Mouse (Mus musculus): Measurements from ENCODE around the gene Otud7a. TPM values are rescaled to one million over a fixed set of nuclear protein-coding genes. Genes with fewer than 3 reads are reported as not detected.
"Not testable (repeated sequence)": the region's sequence is repeated elsewhere in the genome, so short reads cannot be mapped to it uniquely, and the experiment has no call there.

The Otud7a gene
- total RNA-seq, 2 experiments from 2014 or later = 61.9 to 62.2 TPM

DNA sequence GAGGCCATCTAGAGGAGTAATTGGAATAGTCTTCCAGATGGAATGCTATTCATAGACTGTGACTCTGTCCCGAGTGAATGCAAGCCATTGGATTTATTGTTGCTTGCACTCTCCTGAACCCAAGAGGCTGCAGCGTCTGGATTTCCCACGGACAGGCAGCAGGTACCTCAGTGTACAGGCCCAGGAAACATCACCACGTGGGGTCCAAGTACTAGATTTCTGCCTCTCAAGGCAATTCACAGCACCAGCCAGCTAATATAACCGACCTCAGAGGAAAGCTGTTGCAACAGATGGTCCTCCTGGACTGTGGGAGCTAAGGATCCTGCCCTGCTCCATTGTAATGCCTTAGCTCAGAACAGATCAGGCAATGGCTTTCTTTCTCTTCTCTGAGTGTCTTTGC lies 111.8 kb downstream of the Otud7a start:
- no peak for DNase-seq (ENCODE audit: low spot score in 2 of 2)

DNA sequence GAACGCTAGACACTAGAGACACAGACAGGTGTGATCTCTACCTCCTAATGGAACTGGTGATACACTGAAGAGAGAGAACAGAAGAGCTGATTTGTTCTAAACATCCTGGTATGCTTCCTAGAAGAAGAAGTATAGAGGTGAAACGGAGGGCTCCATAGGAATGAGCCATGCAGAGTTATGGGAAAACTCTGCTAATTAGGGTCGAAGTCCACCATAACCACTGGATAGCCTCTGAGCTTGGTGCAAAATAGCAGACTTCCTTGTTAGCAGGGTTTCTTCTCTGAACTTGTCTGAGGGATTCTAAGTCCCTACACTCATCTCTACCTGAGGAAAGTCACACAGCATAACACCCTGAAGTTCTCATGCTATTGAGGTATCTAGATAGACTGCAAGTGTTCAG lies 114.4 kb downstream of the Otud7a start:
- no peak for DNase-seq (ENCODE audit: low spot score in 2 of 2)

DNA sequence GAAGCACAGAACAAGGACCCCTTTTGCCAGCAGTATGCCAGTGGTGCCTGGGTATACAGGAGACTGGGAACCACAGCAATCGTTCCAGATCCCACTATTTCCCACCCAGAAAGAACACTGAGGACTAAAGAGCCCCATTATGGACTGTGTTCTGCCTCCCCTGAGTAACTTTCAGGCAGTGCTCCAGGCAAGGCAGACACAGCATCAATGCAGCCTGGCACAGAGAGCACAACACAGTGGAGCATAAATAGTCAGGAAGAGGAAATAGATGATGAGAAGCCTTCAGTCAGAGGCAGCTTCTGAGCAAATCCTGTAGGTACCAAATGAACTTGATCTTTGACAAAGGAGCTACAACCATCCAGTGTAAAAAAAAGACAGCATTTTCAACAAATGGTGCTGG lies 115.1 kb downstream of the Otud7a start:
- no peak for DNase-seq (ENCODE audit: low spot score in 2 of 2)

DNA sequence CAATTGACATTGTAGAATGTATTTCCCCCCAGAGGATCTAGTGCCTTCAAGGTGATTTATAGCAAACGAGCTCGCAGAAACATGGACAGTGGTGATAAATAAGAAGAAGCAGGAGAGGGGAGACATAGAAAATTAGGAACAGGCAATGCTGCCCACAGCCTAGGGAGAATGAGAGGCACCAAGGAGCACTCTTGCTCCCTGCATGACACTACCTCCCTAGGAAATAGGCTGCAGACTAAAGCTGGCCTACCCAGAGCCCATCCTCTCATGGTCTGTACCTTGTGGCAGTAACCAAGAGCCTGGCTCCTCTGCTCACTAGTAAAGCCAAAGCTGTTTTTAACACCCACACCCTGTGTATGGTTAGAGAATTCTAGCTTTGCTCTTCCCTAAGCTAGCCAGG lies 138.8 kb downstream of the Otud7a start:
- no peak for DNase-seq (ENCODE audit: low spot score in 2 of 2)

DNA sequence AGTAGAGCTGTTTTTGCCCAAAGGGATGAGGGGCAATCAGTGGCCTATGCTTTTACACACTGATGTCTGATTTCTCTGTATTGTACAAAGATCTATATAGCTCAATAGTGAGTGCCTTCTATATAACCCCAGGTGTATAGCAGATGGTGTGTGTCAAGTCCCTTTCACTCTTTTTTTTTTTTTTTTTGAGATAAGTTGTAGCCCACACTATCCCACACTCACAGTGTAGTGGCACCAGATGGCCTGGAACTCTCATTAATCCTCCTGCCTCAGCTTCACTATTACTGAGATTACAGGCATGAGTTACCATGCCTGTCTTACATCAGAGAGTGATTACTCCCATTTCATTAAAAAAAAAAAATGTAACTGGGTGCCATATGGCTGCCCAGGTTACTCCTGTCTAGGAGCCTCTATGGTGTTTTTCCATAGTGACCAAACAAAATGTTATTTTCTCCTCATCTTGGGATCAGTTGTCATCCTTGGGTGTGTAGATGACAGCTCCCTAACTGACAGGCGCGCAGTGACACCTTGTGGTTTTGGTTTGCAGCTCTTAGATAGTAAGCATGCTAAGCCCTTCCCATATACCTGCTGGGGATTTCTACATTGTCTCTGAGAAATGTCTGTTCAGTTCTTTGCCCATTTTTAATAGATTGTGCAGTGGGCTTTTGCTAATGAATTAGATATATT lies 141.8 kb downstream of the Otud7a start:
- DNase-seq (ENCODE audit: low spot score in 2 of 2) = peak; percentile 19 to 37

DNA sequence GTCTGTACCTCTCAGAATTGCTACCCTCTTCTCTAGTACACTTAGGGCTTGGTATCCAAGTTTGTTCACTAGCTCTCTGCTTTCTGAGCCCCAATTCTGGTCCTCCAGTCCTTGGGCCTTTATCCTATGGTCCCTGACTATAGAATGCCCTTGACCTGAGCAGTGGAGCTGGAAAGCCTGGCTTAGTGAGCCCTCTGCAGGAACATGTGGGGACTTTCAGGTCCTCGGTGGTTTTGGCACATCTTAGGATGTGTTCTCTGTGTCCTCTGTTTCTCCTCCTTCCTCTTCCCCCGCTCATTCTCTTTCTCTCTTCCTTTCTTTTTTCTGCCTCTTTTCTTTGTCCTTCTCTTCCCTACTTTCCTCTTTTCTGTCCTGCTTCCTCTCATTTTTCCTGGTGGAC lies 145.8 kb downstream of the Otud7a start:
- DNase-seq (ENCODE audit: low spot score in 2 of 2) = peak in 1 of 2 experiments; percentile 9

DNA sequence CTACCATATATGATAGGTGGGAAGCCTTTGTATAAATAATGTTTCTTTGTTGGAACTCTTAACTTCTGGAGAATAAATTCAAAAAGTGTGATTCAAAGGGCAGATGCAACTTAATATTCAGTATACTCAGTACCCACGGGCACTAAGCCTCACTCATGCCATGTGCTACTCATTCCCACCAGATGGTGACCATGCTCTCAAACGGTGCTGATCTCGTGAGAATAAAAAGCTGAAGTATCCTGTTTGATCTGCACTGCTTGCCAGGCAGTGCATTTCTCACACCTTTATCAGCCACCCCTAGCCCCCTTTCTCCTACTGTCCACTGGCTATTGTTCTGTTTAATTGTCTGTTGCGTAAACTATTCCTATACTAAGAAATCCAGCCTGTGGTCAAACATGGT lies 146.8 kb downstream of the Otud7a start:
- DNase-seq (ENCODE audit: low spot score in 2 of 2) = peak in 1 of 2 experiments; percentile 9

DNA sequence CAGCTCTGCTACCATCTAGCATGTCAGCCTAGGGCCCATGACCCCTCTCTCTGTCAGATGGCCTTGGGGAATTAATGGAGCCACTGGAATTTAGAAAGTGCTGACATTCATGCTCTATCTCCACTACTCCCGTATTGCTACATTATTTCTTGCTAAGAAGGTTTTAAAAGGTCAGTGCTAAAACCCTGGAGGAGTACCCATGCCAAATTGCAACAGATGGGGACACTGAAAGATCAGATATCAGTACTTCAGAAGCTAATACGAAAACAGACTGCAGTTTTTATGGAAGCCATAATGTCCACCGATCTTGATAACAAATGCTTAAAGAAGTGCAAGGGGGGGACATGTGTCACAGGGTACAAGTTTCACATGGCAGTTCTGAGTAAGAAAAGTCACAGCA lies 147.5 kb downstream of the Otud7a start:
- no peak for DNase-seq (ENCODE audit: low spot score in 2 of 2)

DNA sequence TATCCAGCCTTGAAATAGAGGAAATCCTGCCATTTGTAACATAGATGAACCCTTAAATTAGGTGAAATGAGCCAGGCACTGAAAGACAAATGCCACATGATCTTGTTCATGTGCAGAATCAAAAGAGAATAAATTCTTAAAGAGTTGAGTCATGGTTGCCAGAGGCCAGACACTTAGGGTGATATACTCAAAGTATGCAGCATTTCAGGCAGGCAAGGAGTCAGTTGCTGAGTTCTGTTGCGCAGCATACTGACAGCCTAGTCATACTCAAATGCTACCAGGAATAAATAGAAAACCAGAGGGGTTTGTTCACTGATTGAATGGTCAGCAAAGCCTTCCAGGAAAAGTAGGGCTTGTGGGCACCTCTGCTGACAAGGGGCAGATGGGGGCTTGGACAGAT lies 160.3 kb downstream of the Otud7a start:
- DNase-seq (ENCODE audit: low spot score in 2 of 2) = no peak

DNA sequence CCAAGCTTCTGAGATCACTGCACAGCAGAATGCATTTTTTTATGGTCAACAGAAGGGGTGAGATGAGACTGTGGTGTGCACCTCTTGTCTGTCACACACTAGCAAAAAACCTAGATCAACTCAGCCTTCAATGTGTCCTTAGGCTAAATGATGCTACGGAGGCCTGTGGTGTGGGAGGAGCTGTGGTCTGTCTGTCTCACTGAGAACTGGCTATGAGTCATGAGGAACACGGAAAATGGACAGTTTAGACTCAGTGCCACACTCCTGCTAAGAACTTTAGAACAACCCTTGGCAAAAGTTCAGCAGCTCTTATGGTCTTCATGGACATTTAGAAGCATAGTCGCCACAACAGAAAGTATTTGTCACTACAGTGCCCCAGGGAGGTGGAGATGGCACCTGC lies 172.5 kb downstream of the Otud7a start:
- no peak for DNase-seq (ENCODE audit: low spot score in 2 of 2)

DNA sequence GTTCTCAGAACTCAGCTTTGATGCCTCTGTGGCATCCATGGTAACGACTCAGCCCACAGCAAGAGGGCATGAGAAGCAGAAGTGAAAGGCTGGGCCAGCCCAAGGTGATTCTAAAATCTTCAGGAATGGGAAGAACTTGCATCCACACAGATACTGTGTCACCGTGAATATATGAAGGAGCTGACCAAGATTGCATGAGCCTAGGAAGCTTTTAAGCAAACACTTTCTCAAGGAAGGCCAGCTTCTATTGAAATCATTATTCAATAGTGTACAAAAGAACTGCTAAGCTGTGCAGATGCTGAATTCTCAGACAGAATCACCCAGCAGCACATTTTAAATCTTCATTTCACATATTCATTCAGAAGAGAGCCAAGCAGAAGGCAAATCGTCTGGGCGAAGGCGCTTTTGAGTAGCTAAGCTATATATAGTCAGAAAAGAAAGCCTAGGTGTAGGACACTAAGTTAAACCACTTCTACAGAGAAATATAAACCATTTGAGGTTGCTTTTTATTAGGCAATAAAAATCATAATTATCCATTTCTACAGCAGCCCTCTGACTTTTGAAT lies 176.3 kb downstream of the Otud7a start:
- no peak for DNase-seq (ENCODE audit: low spot score in 2 of 2)

DNA sequence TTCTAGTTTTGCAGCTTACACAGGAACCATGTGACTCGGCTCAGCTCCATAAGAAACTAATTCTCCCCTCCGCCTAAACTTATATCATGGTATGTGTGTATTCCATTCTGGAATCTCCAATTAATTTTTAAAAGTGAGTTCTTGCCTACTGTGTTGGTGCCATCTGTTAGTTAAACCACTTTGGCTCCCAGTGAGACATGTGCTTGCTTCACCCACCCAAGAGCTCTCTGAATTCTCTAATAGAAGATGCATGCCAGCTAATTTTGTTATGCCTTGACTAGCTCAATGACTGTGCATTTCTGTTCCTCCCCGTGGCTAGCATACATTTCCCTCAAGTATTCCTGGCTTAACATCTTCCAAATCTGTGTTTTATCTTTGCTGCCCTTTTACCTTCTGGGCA lies 193.1 kb downstream of the Otud7a start:
- DNase-seq (ENCODE audit: low spot score in 2 of 2) = no peak

DNA sequence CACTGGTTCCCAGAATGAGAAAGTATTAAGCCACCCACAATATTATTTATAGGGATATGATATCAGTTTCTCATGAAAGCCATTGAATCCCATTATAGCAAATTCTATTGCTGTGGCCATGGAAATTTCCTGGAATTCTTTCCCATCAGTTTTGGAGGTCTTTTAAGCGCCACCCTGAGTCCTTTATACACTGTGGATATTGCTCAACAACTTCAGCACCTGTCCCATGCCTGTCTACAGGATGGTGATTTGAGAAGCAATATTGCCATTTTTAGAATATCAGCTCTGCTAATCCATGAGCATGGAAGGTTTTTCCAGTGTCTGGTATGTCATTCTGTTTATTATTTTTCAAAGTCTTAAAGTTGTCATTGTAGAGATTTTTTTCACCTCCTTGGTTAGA lies 199.5 kb downstream of the Otud7a start:
- no peak for DNase-seq (ENCODE audit: low spot score in 2 of 2)

DNA sequence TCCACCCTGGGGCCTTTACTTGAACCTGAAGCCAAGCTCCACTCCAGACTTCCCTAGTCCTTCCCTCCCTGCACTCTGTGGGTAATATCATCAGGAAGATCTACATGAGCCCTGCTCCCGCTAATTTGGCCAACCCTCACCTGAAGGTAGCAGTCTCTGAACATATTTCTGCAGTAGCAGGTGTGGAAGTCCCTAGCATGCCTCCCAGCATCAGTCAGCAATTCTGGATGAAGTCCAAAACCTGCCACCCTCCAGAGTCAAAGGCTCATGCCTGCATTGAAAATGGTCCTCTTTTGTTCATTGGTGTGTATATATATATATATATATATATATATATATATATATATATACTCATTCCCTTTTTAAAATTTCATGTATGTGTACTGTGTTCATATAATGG lies 202.6 kb downstream of the Otud7a start:
- no peak for DNase-seq (ENCODE audit: low spot score in 2 of 2)

DNA sequence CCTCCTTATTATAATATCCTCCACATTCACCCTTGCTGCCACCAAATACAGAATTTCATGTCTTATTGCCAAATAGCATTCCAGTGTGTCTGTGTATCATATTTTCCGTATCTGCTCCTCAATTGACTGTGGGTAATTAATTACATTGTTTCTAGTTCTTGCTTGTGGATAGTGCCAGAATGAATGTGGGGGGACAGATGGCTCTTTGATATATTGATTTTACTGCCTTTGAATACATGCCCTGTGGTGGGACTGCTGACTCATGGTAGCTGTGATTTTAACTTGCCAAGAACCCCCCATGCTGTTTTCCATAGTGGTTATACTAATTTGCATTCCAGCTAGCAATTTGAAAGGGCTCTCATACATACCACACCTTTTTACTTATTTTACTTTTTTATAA lies 215.7 kb downstream of the Otud7a start:
- peak in 1 of 2 experiments; percentile 7 for DNase-seq (ENCODE audit: low spot score in 2 of 2)

DNA sequence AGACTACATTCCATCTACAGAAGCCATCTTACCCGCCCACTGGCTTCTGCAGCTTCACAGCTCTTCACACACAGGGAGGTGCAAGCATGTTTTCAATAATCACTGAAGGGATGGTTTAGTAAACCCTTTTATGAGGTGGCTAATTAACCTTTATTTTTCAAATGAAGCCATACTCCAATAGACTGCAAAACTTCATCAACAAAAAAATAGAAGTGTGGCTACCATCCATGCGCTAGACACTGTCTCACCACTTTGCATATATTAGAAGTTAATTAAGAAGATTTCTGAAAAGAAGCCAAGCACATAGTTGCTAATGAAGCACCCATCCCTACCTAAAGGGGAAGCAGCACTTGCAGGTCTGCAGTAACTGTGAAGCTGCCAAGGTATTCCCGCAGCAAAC lies 218.2 kb downstream of the Otud7a start:
- DNase-seq (ENCODE audit: low spot score in 2 of 2) = no peak

DNA sequence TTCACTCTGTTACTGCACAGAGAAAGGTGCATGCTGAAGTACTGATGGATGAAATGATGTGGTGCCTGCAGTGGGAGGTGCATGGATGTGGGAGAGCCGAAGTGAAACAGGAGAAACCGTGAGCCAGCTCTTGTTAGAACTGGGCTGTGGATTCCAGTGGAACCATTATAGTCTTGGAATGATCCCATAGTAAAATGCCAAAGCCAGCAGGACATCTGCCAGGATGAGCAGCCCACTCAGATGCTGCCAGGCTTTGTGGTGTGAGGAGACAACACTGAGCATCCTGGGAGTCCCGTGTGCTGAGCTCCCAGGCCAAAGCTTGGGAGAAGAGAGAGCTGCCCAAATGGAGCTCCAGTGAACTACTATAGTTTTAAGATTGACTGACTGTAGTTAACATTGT lies 220.9 kb downstream of the Otud7a start:
- DNase-seq (ENCODE audit: low spot score in 2 of 2) = peak; percentile 42 to 55

DNA sequence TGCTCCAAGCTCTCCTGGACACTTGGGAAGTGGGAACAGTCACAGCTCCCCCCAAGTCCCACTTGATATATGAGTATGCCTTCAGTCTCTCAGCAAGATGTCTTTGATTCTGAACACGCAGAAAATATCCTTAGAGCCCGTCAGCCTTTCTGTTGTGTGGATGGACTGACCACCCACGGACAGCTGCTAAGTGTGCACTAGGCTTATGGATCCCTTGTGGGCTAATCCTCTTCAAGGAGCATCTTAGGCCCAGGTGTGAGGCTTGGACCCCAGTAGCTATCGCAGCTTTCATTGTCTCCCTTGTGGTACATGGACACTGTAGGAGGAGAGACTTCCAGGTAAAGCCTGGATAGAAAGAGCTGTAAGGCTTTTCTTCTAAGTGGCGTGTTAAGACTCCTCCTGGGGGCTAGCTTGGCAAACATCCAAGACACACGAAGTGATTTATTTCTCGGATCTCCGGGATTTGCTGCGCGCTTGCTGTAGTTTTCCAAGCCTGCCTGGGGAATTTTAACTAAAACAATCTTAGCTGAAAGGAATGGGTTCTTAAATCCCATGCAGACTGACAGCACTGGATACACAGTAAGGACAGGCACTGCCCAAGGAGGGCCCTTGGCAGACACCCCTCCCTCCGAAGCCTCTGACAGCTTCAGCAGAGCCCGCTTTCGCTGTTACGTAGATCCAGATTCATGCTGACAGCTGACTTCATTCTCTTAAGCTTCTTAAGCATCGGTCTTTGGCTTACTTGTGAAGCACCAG lies 223.6 kb downstream of the Otud7a start:
- peak in 1 of 2 experiments; percentile 25 for DNase-seq (ENCODE audit: low spot score in 2 of 2)

DNA sequence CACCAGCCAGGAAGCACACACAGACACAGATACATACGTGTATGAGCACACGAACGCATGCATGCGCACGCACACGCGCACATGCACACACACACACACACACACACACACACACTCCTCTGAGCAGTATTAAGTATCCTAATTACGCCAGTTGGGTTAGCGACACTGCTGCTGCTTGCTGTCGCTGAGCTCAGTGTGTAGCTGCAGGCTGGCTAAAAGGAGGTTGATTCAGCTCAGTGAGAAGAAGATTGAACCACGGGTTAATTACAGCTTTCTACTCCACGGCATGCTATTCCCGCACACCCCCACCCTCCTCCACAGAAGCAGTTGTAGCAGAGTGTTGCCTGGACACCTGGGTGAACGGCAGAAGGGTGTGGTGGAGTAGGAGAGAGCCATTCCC lies 224.4 kb downstream of the Otud7a start:
- peak in 1 of 2 experiments; percentile 17 for DNase-seq (ENCODE audit: low spot score in 2 of 2)

DNA sequence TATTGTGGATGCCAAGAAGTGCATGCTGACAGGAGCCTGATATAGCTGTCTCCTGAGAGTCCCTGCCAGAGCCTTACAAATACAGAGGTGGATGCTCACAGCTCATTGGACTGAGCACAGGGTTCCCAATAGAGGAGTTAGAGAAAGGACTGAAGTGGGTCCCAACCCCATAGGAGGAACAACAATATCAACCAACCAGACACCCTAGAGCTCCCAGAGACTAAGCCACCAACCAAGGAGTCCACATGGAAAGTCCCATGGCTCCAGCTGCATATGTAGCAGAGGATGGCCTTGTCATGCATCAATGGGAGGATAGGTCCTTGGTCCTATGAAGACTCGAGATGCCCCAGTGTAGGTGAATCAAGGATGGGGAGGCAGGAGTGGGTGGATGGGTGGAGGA lies 226.4 kb downstream of the Otud7a start:
- not testable (repeated sequence) for DNase-seq (ENCODE audit: low spot score in 2 of 2)

DNA sequence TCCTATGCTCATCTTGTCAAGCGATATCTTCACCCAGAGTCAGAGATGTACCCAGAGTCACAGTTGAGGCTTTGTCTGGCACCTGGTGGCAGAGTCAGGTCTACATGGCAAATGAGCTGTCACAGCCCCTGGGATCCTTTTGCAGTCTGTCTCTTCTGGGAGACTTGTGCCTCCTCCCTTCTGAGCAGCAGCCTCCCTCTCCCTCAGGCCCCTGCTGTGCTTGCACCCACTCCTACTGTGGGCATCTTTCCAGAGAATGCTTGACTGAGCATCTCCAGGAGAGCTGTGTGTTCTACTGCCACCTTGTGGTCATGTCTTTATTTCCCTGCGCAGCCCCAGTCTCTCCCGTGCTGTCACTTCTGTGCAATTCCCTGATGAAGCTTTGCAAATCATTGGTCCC lies 227.4 kb downstream of the Otud7a start:
- peak; percentile 80 to 85 for DNase-seq (ENCODE audit: low spot score in 2 of 2)

DNA sequence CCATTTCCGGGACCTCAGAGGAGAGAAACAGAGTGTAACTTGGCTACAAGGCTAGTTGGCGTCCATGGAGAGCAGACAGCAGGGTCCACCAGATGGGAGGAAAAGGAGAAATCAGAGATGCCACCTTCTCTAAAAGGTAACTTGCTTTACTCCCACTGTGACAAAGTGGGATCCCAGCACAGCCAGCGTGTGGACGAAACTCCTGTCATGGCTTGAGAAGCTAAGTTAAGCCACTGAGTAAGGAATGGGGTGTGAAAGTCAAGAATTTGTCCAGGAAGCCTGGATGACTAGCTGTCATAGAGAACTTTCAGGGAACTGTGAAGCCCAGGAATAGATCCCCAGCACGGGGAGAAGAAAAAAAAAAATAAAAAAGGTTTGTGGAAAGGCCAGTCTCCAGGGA lies 232.1 kb downstream of the Otud7a start:
- DNase-seq (ENCODE audit: low spot score in 2 of 2) = no peak

DNA sequence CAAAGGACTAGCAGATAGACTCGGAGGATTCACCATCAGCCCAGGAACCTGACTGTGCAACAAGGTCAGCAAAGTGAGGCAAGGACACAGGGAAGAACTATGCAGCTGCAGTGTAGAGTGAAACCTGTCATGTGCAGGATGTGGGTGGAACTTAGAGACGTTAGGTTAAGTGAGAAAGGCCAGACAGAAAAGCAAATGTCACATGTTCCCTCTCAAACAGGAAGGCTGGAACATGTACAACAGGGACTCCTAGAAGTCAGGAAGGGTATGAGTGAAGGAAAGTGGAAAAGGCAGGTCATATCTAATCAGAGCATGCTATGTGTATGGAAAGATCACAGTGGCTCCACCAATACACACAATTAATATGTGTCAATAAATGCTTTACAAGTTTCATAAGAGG lies 232.6 kb downstream of the Otud7a start:
- peak in 1 of 2 experiments; percentile 1 for DNase-seq (ENCODE audit: low spot score in 2 of 2)
